Mouse (Mus musculus) natural killer cell, adult 2 months (primary cell): ENCODE data around the gene Card11.
A peak's percentile ranks its signal among the peaks of the same experiment; 100 is the strongest.

Experiments
- DNase-seq, 2 experiments: peaks; one replicate each; pipeline ENCODE4 v3.0.0; 2022; ENCODE audit warnings: low spot score in 2 of 2

Card11 gene

DNA sequence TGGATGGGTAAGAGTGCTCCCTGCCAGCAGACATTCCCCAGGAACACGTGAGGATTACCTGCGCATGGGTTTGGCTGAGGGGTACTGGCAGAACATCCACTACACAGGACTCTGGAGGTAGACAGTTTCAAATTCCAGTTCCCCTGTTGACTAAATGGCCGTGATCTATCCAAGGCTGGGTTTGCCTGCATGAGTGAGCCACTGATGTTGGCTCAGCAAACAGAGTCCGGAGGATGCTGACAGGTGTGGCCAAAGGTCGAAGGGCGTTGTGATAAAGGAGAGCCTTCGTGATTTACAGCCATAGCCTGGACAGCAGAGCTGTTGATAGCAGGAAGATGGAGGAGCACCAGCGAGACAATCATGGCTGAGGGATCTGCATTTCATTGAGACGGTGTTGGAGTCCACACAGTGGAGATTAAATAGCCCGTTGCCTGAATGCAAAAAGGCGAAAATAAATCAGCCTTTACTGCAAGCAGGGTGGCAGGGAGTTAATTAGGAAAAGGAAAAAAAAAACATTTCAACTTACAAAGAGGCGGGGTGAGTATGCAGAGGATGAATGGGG is 147.9 kb downstream of the Card11 start:
- no peak for DNase-seq

GRCm38 (mm10) chr5:140847300-140847729 is 153.1 kb downstream of the Card11 start:
- DNase-seq, result peak; percentile 26 to 45

- DNase-seq, result no peak
Measured at GRCm38 (mm10) chr5:140841942-140842341, 158.4 kb downstream of the Card11 start.

- no peak for DNase-seq
Measured at GRCm38 (mm10) chr5:140831064-140831431, 169.3 kb downstream of the Card11 start.

- peak; percentile 99 for DNase-seq
Measured at GRCm38 (mm10) chr5:140830314-140831063, 169.9 kb downstream of the Card11 start, which contains the start of gene Gna12. Gene Gna12 (minus strand): TSS chr5:140830431.

GRCm38 (mm10) chr5:140829911-140830294 is 170.5 kb downstream of the Card11 start:
- peak in 1 of 2 experiments; percentile 45 for DNase-seq

DNA sequence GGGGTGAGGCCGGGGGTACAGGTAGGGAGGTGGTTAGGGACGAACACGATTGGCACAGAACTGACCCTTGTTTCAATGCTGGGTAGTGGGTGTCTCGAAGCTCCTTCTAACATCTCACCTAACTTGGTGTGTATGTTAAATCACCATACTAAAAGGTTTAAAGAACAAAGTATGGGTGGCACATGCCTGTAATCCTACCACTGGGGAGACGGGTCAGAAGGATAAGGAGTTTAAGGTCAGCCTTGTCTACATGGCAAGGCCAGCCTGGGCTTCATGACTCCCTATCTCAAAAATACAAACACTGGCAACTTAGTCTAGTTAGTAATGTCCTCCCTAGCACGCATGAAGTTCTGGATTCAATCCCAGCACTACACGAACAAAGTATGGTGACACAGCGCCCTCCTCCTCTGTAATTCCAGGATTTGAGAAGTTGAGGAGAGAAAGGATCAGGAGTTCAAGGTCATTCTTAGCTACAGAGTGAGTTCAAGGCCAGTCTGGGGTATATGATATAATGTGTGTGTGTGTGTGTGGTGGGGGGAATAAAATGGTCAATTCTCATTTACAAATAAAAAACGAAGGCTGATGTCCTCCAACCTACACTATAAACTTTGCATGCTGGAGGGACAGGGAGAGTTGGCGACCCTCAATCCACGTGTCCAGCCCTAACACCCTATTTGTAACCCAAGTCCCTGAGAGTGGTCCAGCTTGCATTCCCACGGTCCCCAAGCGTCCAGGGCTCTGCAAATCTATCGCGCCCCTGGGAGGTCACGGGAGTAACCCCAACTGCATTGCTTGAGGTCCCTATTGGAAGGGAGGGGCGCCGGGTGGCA is 171.1 kb downstream of the Card11 start:
- DNase-seq, result no peak

GRCm38 (mm10) chr5:140828363-140828762 is 172.0 kb downstream of the Card11 start:
- DNase-seq, result no peak

GRCm38 (mm10) chr5:140827896-140828295 is 172.5 kb downstream of the Card11 start:
- no peak for DNase-seq

GRCm38 (mm10) chr5:140827413-140827812 is 173.0 kb downstream of the Card11 start:
- no peak for DNase-seq

- no peak for DNase-seq
Measured at GRCm38 (mm10) chr5:140826796-140827195, 173.6 kb downstream of the Card11 start.

GRCm38 (mm10) chr5:140826118-140826517 is 174.3 kb downstream of the Card11 start:
- no peak for DNase-seq

DNA sequence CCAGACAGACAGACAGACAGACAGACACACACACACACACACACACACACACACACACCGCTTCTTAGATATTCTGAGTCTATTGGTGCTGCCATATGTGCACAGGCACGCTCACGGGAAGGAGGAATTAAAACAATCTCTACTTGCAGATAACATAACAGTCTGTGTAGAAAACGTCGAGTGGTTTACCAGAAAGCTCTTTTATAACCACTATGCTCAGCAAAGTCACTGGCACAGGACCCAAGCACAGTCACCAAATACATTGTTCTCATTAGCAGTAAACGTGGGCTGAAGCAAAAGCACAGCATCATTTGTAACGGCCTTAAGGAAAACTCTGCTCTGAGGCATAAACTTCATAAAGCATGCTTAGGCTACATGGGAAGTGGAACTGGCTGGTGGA is 176.3 kb downstream of the Card11 start:
- DNase-seq, result no peak

GRCm38 (mm10) chr5:140823386-140823785 is 177.0 kb downstream of the Card11 start:
- DNase-seq, result no peak
